10 mouse cellular contexts compared by ENCODE assay signal in the genomic region with DNA sequence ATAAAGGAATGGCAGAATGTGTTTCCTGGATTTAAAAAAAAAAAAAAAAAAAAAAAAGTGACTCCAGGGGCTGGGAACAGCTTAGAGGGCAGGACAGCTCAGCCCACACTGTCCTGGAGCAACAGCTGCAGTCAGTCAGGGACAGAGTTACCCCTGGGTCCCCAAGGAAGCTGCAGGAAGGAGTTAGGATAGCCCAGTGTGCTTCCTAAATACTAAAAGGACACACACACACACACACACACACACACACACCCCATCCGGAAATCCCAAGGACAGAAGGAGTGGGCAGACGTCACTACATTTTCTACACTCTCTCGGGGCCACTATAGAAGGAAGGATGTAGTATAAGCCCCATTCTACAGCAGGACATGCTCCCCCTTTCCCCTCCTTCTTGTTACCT. TPM values are rescaled to one million over a fixed set of nuclear protein-coding genes. Genes with fewer than 3 reads are reported as not detected.
A peak's percentile ranks its signal among the peaks of the same experiment; 100 is the strongest.
DNase-seq lines count a peak whose midpoint lies in the region; ATAC-seq and TF ChIP-seq lines count a peak whose summit lies in the region.
"Had no signal": no experiment of that assay in that cellular context is flagged by ENCODE, and none has a peak within 500 bp of the region (broad histone marks: within the 10 kb centered on the region; RNA-seq: fewer than 3 reads in every experiment).

No protein-coding gene starts in this region.

- no peak overlapping the region for H3K27ac ChIP-seq in heart, embryonic 11.5 days (ENCODE audit: low read depth, low read length)
- H3K27ac ChIP-seq in midbrain, embryonic 11.5 days (ENCODE audit: low read depth, low read length) = peak overlapping the region; percentile 92
- H3K27ac ChIP-seq in midbrain, embryonic 15.5 days = no peak overlapping the region
- peak overlapping the region; percentile 78 for H3K27ac ChIP-seq in hindbrain, embryonic 13.5 days
- 0 out of 2 replicates have a peak overlapping the region, but pooled peaks have one; percentile 22 for H3K27ac ChIP-seq in small intestine, adult 2 months (ENCODE audit: insufficient read depth, low read depth, low read length)
- H3K27ac ChIP-seq in cerebellum, adult 2 months (ENCODE audit: insufficient read depth, low read length) = no peak overlapping the region

- no peak overlapping the region for H3K9ac ChIP-seq in heart, embryonic 11.5 days (ENCODE audit: low read depth, low read length)
- H3K9ac ChIP-seq in midbrain, embryonic 11.5 days (ENCODE audit: low read length) = no peak overlapping the region; the same call in 1 of the 2 replicates
- H3K9ac ChIP-seq in midbrain, embryonic 15.5 days = no peak overlapping the region
- H3K9ac ChIP-seq in hindbrain, embryonic 13.5 days = no peak overlapping the region

- no peak for TF ChIP-seq POLR2A in small intestine, adult 2 months (IDR thresholded peaks at IDR 0.05; ENCODE audit: low read depth, low read length)
- no peak for TF ChIP-seq POLR2A in cerebellum, adult 2 months (IDR thresholded peaks at IDR 0.05; ENCODE audit: borderline replicate concordance, insufficient read depth, low read length)

- H3K4me2 ChIP-seq in heart, embryonic 11.5 days = no peak overlapping the region
- no peak overlapping the region for H3K4me2 ChIP-seq in midbrain, embryonic 11.5 days
- no peak overlapping the region for H3K4me2 ChIP-seq in midbrain, embryonic 15.5 days
- no peak overlapping the region for H3K4me2 ChIP-seq in hindbrain, embryonic 13.5 days
- H3K4me2 ChIP-seq: embryonic facial prominence, embryonic 13.5 days; liver, embryonic 11.5 days had no signal

- WGBS in heart, embryonic 11.5 days (ENCODE audit: insufficient replicate concordance) = 42% methylated on average over 3 of the region's 3 CpGs
- WGBS in midbrain, embryonic 11.5 days = 23% methylated on average over 3 of the region's 3 CpGs
- WGBS in midbrain, embryonic 15.5 days = 46% methylated on average over 3 of the region's 3 CpGs
- WGBS in hindbrain, embryonic 13.5 days = 38% methylated on average over 3 of the region's 3 CpGs
- WGBS in small intestine, adult 2 months = 62% methylated on average over 3 of the region's 3 CpGs
- 75% methylated on average over 3 of the region's 3 CpGs for WGBS in cerebellum, adult 2 months

- H3K4me1 ChIP-seq in heart, embryonic 11.5 days (ENCODE audit: control insufficient read depth, insufficient read depth, low read length) = peaks cover 49% of the 10 kb centered on the region
- peaks cover 71% of the 10 kb centered on the region for H3K4me1 ChIP-seq in midbrain, embryonic 11.5 days (ENCODE audit: control insufficient read depth, insufficient read depth, low read length)
- peaks cover 28% of the 10 kb centered on the region for H3K4me1 ChIP-seq in midbrain, embryonic 15.5 days
- H3K4me1 ChIP-seq in hindbrain, embryonic 13.5 days (replicated peaks) = peaks cover 76% of the 10 kb centered on the region
- H3K4me1 ChIP-seq in small intestine, adult 2 months (ENCODE audit: control insufficient read depth, insufficient read depth, insufficient read length, low read length) = peaks cover 6% of the 10 kb centered on the region
- peaks cover 7% of the 10 kb centered on the region for H3K4me1 ChIP-seq in cerebellum, adult 2 months (ENCODE audit: control insufficient read depth, insufficient read depth, low read length)

- no peak for TF ChIP-seq CTCF in small intestine, adult 2 months (IDR thresholded peaks at IDR 0.05; ENCODE audit: extremely low read depth, insufficient read length, insufficient replicate concordance, low read depth, low read length)
- no peak for TF ChIP-seq CTCF in cerebellum, adult 2 months (IDR thresholded peaks at IDR 0.05; ENCODE audit: borderline replicate concordance, insufficient read depth, low read depth, low read length)

- no peaks in the 10 kb centered on the region for H3K36me3 ChIP-seq in heart, embryonic 11.5 days (ENCODE audit: control insufficient read depth, insufficient read depth, low read length)
- no peaks in the 10 kb centered on the region for H3K36me3 ChIP-seq in midbrain, embryonic 11.5 days (ENCODE audit: control insufficient read depth, insufficient read depth, low read length)
- H3K36me3 ChIP-seq in midbrain, embryonic 15.5 days (replicated peaks) = no peaks in the 10 kb centered on the region
- H3K36me3 ChIP-seq in hindbrain, embryonic 13.5 days = no peaks in the 10 kb centered on the region
- H3K36me3 ChIP-seq in small intestine, adult 2 months (ENCODE audit: control insufficient read depth, insufficient read depth, low read length) = no peaks in the 10 kb centered on the region
- H3K36me3 ChIP-seq: embryonic facial prominence, embryonic 13.5 days had no signal

- no peak for ATAC-seq in heart, embryonic 11.5 days (replicated peaks; ENCODE audit: insufficient number of reproducible peaks, low FRiP score, low TSS enrichment)
- no peak for ATAC-seq in midbrain, embryonic 11.5 days (ENCODE audit: low FRiP score)
- ATAC-seq in midbrain, embryonic 15.5 days (replicated peaks) = no peak
- no peak for ATAC-seq in hindbrain, embryonic 13.5 days (ENCODE audit: low FRiP score)

- DNase-seq in heart, adult 11 months = peak; percentile 98
- no peak for DNase-seq in midbrain, embryonic 11.5 days (ENCODE audit: low spot score, missing footprints)
- no peak for DNase-seq in cerebellum, adult 2 months
- no peak for DNase-seq in layer of hippocampus, adult 9-10 months (ENCODE audit: low spot score)

- no peak overlapping the region for H3K4me3 ChIP-seq in heart, embryonic 11.5 days (ENCODE audit: low read depth, low read length)
- no peak overlapping the region for H3K4me3 ChIP-seq in midbrain, embryonic 11.5 days (ENCODE audit: low read depth, low read length)
- H3K4me3 ChIP-seq in midbrain, embryonic 15.5 days = no peak overlapping the region
- no peak overlapping the region for H3K4me3 ChIP-seq in hindbrain, embryonic 13.5 days
- no peak overlapping the region for H3K4me3 ChIP-seq in small intestine, adult 2 months (ENCODE audit: low read depth, low read length)
- H3K4me3 ChIP-seq in cerebellum, adult 2 months (replicated peaks; ENCODE audit: insufficient read depth, low read depth, low read length) = no peak overlapping the region
- H3K4me3 ChIP-seq: embryonic facial prominence, embryonic 13.5 days had no signal

- no peaks in the 10 kb centered on the region; the same call in 1 of the 2 replicates for H3K27me3 ChIP-seq in heart, embryonic 11.5 days (ENCODE audit: control insufficient read depth, insufficient read depth, low read length)
- H3K27me3 ChIP-seq in midbrain, embryonic 11.5 days (ENCODE audit: control insufficient read depth, insufficient read depth, low read length) = no peaks in the 10 kb centered on the region
- no peaks in the 10 kb centered on the region for H3K27me3 ChIP-seq in midbrain, embryonic 15.5 days (replicated peaks)
- H3K27me3 ChIP-seq in hindbrain, embryonic 13.5 days = no peaks in the 10 kb centered on the region
- peaks cover 2% of the 10 kb centered on the region; the same call in 1 of the 2 replicates for H3K27me3 ChIP-seq in small intestine, adult 2 months (ENCODE audit: control insufficient read depth, insufficient read depth, low read length)
- H3K27me3 ChIP-seq in cerebellum, adult 2 months (ENCODE audit: control insufficient read depth, insufficient read depth, low read length) = no peaks in the 10 kb centered on the region
- H3K27me3 ChIP-seq: embryonic facial prominence, embryonic 13.5 days had no signal

- H3K9me3 ChIP-seq in heart, embryonic 11.5 days (replicated peaks; ENCODE audit: control insufficient read depth, low read length) = no peaks in the 10 kb centered on the region
- no peaks in the 10 kb centered on the region for H3K9me3 ChIP-seq in midbrain, embryonic 11.5 days (ENCODE audit: control insufficient read depth, low read length)
- H3K9me3 ChIP-seq in midbrain, embryonic 15.5 days = no peaks in the 10 kb centered on the region
- no peaks in the 10 kb centered on the region for H3K9me3 ChIP-seq in hindbrain, embryonic 13.5 days
- H3K9me3 ChIP-seq: embryonic facial prominence, embryonic 13.5 days had no signal

RNA-seq across cellular contexts. Expression of a gene that starts 10.3 kb away (rescaled TPM):
- polyA plus RNA-seq in heart, embryonic 11.5 days (2014; fragmentation: Nextera tagmentation; extraction: Ambion mirVana) = 0.30 and 0.33 TPM in 2 replicates
- 1.0 and 1.4 TPM in 2 replicates for polyA plus RNA-seq in midbrain, embryonic 11.5 days (2014; fragmentation: Nextera tagmentation; extraction: Ambion mirVana)
- 0.09 TPM in 1 of 2 replicates, not detected in the other for polyA plus RNA-seq in midbrain, embryonic 15.5 days (2015; fragmentation: Nextera tagmentation; extraction: Ambion mirVana)
- 0.16 and 0.23 TPM in 2 replicates for polyA plus RNA-seq in hindbrain, embryonic 13.5 days (2015; fragmentation: Nextera tagmentation; extraction: Ambion mirVana)
- polyA plus RNA-seq in small intestine, adult 2 months (2012; rRNA removed) = 2.9 and 7.8 TPM in 2 replicates
- polyA plus RNA-seq in cerebellum, adult 2 months (2012; rRNA removed) = 2.5 and 2.7 TPM in 2 replicates

RNA-seq across cellular contexts. Expression of a gene that starts 20.8 kb away (rescaled TPM):
- polyA plus RNA-seq in heart, embryonic 11.5 days (2014; fragmentation: Nextera tagmentation; extraction: Ambion mirVana) = not detected in 2 replicates
- polyA plus RNA-seq in midbrain, embryonic 11.5 days (2014; fragmentation: Nextera tagmentation; extraction: Ambion mirVana) = not detected in 2 replicates
- not detected in 2 replicates for polyA plus RNA-seq in midbrain, embryonic 15.5 days (2015; fragmentation: Nextera tagmentation; extraction: Ambion mirVana)
- polyA plus RNA-seq in hindbrain, embryonic 13.5 days (2015; fragmentation: Nextera tagmentation; extraction: Ambion mirVana) = not detected in 2 replicates
- polyA plus RNA-seq in small intestine, adult 2 months (2012; rRNA removed) = 0.18 TPM in 1 of 2 replicates, not detected in the other
- not detected in 2 replicates for polyA plus RNA-seq in cerebellum, adult 2 months (2012; rRNA removed)
- polyA plus RNA-seq: embryonic facial prominence, embryonic 13.5 days; liver, embryonic 11.5 days had no signal

RNA-seq across cellular contexts. Expression of a gene that starts 47.5 kb away (rescaled TPM):
- polyA plus RNA-seq in heart, embryonic 11.5 days (2014; fragmentation: Nextera tagmentation; extraction: Ambion mirVana) = not detected in 2 replicates
- polyA plus RNA-seq in midbrain, embryonic 11.5 days (2014; fragmentation: Nextera tagmentation; extraction: Ambion mirVana) = not detected in 2 replicates
- polyA plus RNA-seq in midbrain, embryonic 15.5 days (2015; fragmentation: Nextera tagmentation; extraction: Ambion mirVana) = not detected in 2 replicates
- polyA plus RNA-seq in hindbrain, embryonic 13.5 days (2015; fragmentation: Nextera tagmentation; extraction: Ambion mirVana) = not detected in 2 replicates
- not detected in 2 replicates for polyA plus RNA-seq in small intestine, adult 2 months (2012; rRNA removed)
- polyA plus RNA-seq in cerebellum, adult 2 months (2012; rRNA removed) = 0.10 and 0.33 TPM in 2 replicates
- polyA plus RNA-seq: embryonic facial prominence, embryonic 13.5 days; liver, embryonic 11.5 days had no signal

Comparison
In these comparisons a context has a peak if more than half of its experiments do, and no peak if none do; other contexts are left out.
1. H3K27ac ChIP-seq: peak in midbrain, embryonic 11.5 days (single experiment), hindbrain, embryonic 13.5 days (single experiment) and small intestine, adult 2 months (single experiment); none in heart, embryonic 11.5 days (single experiment), midbrain, embryonic 15.5 days (single experiment) and cerebellum, adult 2 months (single experiment).